Mouse (Mus musculus) left cerebral cortex, postnatal 4 days (tissue): ENCODE measurements around the gene Txnrd1. TPM values are rescaled to one million over a fixed set of nuclear protein-coding genes. Genes with fewer than 3 reads are reported as not detected.

Experiments used
- DNase-seq: peaks from one replicate; pipeline ENCODE4 v3.0.0-alpha.2; 2022
- intact Hi-C: fragments of 180-260 bp; cut with DNase I; formaldehyde crosslinking; loops from one replicate; pipeline ENCODE4 v1.15.1; 2025
- total RNA-seq, 2 experiments: library from RNA; stranded (reverse); gene quantifications; 2 replicates each; pipeline ENCODE4 v1.2.3; 2021

The Txnrd1 gene
- total RNA-seq, 2 experiments from 2014 or later = 90.2 to 94.2 TPM

GRCm38 (mm10) chr10:82817514-82817913 is 16.2 kb upstream of the Txnrd1 start:
- intact Hi-C loops = loop anchor here (10.0 kb wide), 1 partner anchor 167 kb away; the partner anchor contains the start of gene Chst11
- no peak for DNase-seq

DNA sequence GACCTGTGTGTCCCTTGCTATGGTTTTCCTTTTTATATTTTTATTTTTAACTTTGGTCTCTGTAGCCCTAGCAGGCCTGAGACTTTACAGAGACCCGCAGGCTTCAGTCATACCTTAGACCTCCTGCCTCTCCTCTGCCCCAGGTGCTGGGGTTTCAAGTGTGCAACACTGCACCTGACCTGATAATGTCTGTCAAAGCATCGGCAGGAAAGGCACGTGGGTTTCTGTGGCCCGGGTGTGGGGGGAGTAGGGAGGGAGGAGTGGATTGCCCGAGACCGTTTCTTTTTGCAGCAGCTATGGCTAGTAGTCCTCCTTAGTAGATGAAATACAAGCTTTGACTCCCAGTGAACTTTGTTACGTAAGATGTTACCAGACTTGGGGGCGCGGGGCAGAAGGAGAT is 15.8 kb upstream of the Txnrd1 start:
- intact Hi-C loops = loop anchor here (10.0 kb wide), 1 partner anchor 167 kb away; the partner anchor contains the start of gene Chst11

GRCm38 (mm10) chr10:82818661-82819060 is 15.1 kb upstream of the Txnrd1 start:
- DNase-seq = no peak
- intact Hi-C loops = loop anchor here (10.0 kb wide), 1 partner anchor 166 kb away; the partner anchor contains the start of gene Chst11

More for the DNA sequence above, 15.8 kb upstream of the Txnrd1 start:
- no peak for DNase-seq

- DNase-seq = no peak
- intact Hi-C loops = no loop called here
Measured at GRCm38 (mm10) chr10:82823108-82823778, 10.5 kb upstream of the Txnrd1 start.

DNA sequence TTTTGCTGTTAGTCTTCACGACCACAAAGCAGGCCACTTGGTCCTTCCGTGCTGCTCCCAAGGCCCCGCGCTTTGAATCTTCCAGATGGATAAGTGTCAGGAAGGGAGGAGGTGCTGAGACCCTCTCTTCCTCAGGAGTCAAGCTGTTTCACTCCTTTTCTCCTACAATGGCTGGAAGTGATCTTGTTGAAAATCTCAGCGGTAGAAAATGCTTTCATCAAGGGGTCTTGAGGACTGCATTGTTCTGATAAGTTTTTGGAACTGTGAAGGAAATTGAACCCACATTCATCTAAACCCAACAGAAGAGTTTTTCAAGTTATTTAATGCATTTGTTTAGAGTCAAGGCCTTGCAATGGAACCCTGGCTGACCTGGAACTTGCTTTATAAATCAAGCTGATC is 10.0 kb upstream of the Txnrd1 start:
- DNase-seq = no peak
- intact Hi-C loops = no loop called here

DNA sequence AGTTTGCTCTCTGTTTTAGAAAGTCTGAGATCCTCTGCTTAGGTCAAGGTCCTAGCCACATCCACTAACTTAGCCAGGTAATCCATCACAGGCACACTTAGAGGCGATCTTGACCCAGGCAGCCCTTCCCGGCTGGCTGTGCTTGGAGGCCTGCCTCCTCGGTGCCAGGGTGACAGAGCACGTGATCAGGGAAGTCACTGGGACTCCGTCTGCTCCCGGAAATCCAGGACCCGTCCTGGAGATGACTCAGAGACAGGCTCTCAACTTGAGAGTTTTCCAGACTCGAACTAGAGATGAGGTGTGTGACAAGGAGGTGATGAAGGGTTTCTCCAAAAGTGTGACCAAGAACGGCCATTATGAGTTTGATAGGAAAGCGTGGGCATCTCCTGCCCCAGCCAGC is 9.2 kb upstream of the Txnrd1 start:
- no peak for DNase-seq
- intact Hi-C loops = no loop called here

- intact Hi-C loops = no loop called here
- no peak for DNase-seq
Measured at GRCm38 (mm10) chr10:82826516-82826915, 7.2 kb upstream of the Txnrd1 start.

DNA sequence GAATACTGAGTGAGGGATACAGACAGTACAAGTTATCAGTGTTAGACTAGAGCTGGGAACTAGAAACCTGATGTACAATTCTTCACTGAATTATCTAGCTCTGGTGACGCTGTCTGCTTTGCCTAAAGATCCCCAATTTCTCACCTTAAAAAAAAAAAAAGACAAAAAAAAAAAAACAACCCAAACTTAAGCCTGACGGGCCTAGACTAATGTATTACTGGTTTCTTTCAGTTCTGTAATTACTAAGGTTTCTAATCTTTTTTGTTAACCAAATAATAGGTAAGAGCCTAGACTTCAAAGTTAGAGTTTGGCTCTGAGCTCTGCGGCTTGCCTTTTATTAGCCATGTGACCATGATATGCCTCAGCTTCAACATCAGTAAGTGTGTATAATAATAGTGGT is 2.1 kb downstream of the Txnrd1 start:
- intact Hi-C loops = no loop called here
- DNase-seq = no peak

DNA sequence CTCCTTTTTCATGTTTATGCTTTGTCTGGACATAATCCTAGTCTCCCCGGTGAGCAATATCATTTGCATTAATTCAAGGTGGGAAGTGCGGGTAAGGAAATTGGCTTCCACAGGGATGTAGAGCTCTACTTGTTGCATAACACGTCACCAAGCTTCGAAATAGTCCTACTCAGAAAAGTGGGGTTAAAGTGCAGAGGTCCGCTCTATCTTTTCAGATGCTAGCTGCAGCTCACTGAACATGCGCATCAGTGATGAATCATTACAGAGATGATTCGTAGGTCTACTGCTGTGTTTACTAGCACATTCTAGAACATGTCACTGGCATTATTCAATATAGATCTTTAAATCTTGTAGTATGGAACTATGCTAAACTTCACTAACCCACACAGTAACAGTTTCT is 4.6 kb downstream of the Txnrd1 start:
- intact Hi-C loops = no loop called here
- no peak for DNase-seq

DNA sequence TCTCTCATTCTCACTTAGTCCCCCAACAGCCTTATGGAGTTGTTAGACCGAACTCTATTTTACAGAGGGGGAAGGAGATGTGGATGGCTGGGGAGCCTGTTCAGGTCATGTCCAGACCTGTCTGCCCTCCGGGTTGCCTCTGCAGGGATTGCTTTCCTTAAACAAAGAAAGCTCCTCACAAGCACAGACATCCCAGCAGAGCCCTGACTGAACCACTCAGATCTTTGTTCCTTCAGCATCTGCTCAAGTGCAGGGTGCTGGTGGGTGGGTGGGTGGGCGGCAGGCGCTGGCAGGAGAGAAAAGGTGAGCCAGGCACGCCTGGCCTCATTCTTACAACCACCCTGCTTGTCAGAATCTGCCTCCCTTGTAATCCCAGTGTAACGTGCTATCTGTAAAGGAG is 10.3 kb downstream of the Txnrd1 start:
- DNase-seq = no peak

GRCm38 (mm10) chr10:82844731-82845130 is 11.0 kb downstream of the Txnrd1 start:
- intact Hi-C loops = no loop called here
- no peak for DNase-seq

More for the DNA sequence above, 10.3 kb downstream of the Txnrd1 start:
- intact Hi-C loops = no loop called here

DNA sequence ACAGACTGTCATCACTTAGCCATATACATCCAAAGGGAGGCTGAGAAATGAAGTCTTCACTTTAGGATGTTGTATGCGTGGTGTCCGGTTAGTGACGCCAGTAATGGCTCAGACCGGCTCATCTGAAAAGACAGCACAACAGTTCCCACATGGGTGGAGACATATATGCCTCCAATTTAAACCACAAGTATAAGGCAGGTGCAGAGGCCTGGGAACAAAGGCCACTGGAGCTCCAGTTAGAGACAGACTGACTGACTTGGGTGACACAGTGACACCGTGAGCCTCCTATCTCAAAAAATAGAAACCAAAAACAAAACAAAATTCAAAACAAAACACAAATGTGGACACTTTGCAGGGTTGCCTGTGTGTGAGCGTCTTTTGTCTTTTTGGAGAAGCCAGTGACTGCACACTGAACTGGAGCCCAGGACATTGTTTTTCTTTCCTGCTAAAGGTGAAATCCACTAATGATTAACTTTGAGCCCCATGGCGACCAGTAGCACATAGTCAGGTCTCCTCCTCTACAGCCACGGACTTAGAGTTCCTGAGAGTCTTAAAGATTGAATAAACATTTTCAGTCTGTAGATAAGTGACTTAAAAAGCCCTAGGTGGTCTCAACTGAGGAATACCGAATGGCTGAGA is 14.2 kb downstream of the Txnrd1 start:
- intact Hi-C loops = no loop called here
- no peak for DNase-seq

DNA sequence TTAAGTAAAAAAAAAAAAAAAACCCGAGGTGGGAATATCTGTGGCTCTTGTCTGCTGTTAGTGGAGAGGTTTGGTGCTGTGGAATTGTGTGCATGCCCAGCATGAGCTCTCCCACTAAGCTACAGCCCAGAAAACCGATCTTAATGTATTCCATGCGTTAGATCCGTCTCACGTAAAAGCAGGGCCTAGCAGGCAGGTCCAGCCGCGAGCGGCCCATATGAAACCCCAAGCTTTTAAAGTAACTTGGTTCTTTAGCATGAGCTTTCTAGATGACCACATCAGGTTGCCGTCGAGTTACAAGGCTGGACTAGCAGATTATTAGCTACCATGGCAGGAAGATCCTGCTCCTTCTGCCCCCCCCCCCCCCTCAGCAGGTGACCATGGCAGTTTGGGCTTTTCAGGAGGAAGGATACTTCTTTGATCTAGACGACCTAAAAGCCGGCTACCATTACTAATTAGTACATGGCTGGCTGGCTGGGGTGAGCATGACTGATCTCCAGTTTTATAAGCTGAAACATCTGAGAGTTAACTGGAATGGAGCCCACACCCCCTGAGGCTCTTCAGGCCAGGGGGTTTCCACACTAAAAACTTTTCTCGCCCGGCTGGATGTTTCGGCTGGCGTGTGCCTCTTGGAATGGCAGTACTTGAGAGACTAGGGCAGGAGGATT is 16.1 kb downstream of the Txnrd1 start:
- intact Hi-C loops = no loop called here
- no peak for DNase-seq

- intact Hi-C loops = no loop called here
- no peak for DNase-seq
Measured at GRCm38 (mm10) chr10:82850354-82850752, 16.6 kb downstream of the Txnrd1 start.

DNA sequence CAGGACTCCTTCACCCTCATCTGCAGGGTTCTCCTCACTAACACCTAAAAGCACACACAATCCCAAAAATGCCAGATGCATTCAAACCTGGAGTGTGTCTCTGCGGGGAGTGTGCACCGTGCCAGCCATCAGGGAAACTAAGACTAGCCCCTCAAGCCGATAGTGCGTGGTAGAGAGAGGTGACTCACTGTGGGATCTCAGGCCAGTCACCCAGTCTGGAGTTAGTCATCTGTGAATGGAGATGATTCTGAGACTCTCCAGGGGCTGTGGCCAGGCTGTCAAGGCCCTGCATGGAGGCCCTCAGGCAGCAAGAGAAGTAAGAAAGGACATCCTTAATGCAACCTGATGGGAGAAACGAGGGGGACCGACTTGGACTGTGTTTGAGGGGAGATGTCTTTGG is 18.0 kb downstream of the Txnrd1 start:
- DNase-seq = no peak
- intact Hi-C loops = no loop called here

- DNase-seq = no peak
- intact Hi-C loops = no loop called here
Measured at GRCm38 (mm10) chr10:82858032-82858680, 24.4 kb downstream of the Txnrd1 start.

GRCm38 (mm10) chr10:82858691-82859532 is 25.2 kb downstream of the Txnrd1 start:
- DNase-seq = peak; percentile 86
- intact Hi-C loops = no loop called here

GRCm38 (mm10) chr10:82859533-82859915 is 25.8 kb downstream of the Txnrd1 start:
- DNase-seq = peak; percentile 43
- intact Hi-C loops = no loop called here

DNA sequence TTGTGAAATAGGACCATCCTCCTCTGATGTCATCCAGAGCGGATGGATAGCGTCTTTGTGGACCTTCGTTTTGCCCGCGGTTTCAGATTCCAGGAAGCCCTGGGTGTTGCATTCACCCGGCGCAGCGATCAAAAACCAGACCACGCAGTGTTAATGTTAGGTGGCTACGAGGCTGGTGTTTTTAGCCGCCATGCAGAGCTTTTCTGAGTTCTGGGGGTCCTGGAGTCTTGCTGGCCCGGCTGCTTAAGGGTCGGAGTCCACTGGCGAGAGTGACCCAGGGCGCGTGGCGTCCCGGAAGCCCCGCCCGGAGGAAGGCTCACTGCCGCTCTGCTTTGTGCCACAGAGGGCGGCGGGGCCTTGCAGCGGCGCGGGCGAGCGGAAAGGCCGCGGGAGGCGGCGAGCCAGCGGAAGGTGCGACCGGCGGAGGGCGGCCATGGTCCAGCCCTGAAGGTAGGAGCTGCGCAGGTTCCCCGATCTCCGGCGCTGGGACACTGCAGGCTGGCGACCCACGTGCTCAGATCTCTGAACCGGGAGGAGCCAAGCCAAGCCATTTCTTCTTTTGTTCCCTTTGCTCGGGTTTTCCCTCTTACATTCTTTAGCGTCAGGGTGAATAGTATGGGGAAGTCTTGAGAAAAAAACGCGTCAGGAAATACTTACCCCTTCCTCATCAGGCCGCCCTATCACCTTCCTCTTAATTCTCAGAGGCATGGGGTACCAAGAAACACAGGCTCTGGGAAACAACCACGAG is 26.6 kb downstream of the Txnrd1 start:
- DNase-seq = peak; percentile 69
- intact Hi-C loops = no loop called here

GRCm38 (mm10) chr10:82860929-82861315 is 27.2 kb downstream of the Txnrd1 start:
- DNase-seq = no peak
- intact Hi-C loops = no loop called here
